Mouse (Mus musculus) frontal cortex, postnatal 14 days (tissue): ENCODE results near the gene Artn.

Experiments
- DNase-seq, 2 experiments: peaks; one replicate each; pipeline ENCODE4 v3.0.0; 2022; ENCODE audit warnings: low spot score in 2 of 2

The Artn gene

GRCm38 (mm10) chr4:117929391-117929881, at the start of gene Artn:
TSS of gene Artn (minus strand) at chr4:117929763.
- no peak for DNase-seq

GRCm38 (mm10) chr4:117979181-117979580, 49.6 kb upstream of the Artn start:
- no peak for DNase-seq

- no peak for DNase-seq
Measured at GRCm38 (mm10) chr4:117978282-117978681, 48.7 kb upstream of the Artn start.

GRCm38 (mm10) chr4:117977841-117978240, 48.3 kb upstream of the Artn start:
- no peak for DNase-seq

GRCm38 (mm10) chr4:117977371-117977770, 47.8 kb upstream of the Artn start:
- DNase-seq, result no peak

- DNase-seq, result no peak
Measured at GRCm38 (mm10) chr4:117975820-117976219, 46.3 kb upstream of the Artn start.

- no peak for DNase-seq
Measured at GRCm38 (mm10) chr4:117974719-117975118, 45.2 kb upstream of the Artn start.

GRCm38 (mm10) chr4:117972999-117973398, 43.4 kb upstream of the Artn start:
- no peak for DNase-seq

- DNase-seq, result no peak
Measured at GRCm38 (mm10) chr4:117964346-117965025, 34.9 kb upstream of the Artn start.

- DNase-seq, result no peak
Measured at GRCm38 (mm10) chr4:117957492-117957891, 27.9 kb upstream of the Artn start.

GRCm38 (mm10) chr4:117947493-117947892, 17.9 kb upstream of the Artn start:
- no peak for DNase-seq

GRCm38 (mm10) chr4:117946639-117947305, 17.2 kb upstream of the Artn start:
- no peak for DNase-seq

GRCm38 (mm10) chr4:117943317-117943716, 13.8 kb upstream of the Artn start:
- DNase-seq, result no peak

GRCm38 (mm10) chr4:117936964-117937363, 7.4 kb upstream of the Artn start:
- no peak for DNase-seq

- no peak for DNase-seq
Measured at GRCm38 (mm10) chr4:117934081-117934480, 4.5 kb upstream of the Artn start.

- DNase-seq, result no peak
Measured at GRCm38 (mm10) chr4:117933248-117933647, 3.7 kb upstream of the Artn start.

GRCm38 (mm10) chr4:117928699-117929241, 793 bp downstream of the Artn start:
- no peak for DNase-seq

- no peak for DNase-seq
Measured at GRCm38 (mm10) chr4:117928234-117928633, 1.3 kb downstream of the Artn start.

GRCm38 (mm10) chr4:117926545-117927482, 2.7 kb downstream of the Artn start:
- no peak for DNase-seq

GRCm38 (mm10) chr4:117924916-117925315, 4.6 kb downstream of the Artn start:
- DNase-seq, result no peak

GRCm38 (mm10) chr4:117923450-117923849, 6.1 kb downstream of the Artn start:
- DNase-seq, result no peak

GRCm38 (mm10) chr4:117921358-117921757, 8.2 kb downstream of the Artn start:
- no peak for DNase-seq
